ENCODE assay signal across 15 mouse cellular contexts in the genomic region with DNA sequence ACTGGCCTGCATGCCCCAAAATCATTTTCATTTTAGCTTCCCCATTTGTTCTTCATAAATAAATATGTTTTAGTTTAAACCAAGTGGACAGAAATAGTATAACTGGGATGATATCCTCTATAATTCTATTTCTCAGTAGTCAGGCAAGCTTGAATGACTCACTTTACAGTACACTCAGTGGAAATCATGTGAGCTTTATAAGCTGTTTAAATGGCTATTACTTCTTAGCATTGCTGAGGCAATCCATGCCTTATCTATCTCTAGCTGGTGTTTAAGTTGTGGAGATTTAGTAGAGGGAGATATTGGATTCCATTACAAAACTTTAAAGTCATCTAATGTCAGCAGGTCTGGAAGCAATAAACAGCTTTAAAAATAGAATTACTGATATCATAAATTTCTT.
"Had no signal": no experiment of that assay in that cellular context is flagged by ENCODE, and none has a peak within 500 bp of the region (broad histone marks: within the 10 kb centered on the region; RNA-seq: fewer than 3 reads in every experiment).

No protein-coding gene starts in this region.

- H3K36me3 ChIP-seq: kidney, embryonic 15.5 days; limb, embryonic 13.5 days; liver, embryonic 13.5 days; neural tube, embryonic 13.5 days had no signal

- H3K9me3 ChIP-seq: kidney, embryonic 15.5 days; limb, embryonic 13.5 days; liver, embryonic 13.5 days; neural tube, embryonic 13.5 days had no signal

- H3K9ac ChIP-seq: kidney, embryonic 15.5 days; limb, embryonic 13.5 days; liver, embryonic 13.5 days; neural tube, embryonic 13.5 days had no signal

- H3K4me2 ChIP-seq: kidney, embryonic 15.5 days; limb, embryonic 13.5 days; liver, embryonic 13.5 days; midbrain, embryonic 11.5 days; neural tube, embryonic 13.5 days had no signal

- DNase-seq: kidney, adult 8-10 months; kidney, postnatal 10 days; kidney, postnatal 4 days; left cerebral cortex, postnatal 4 days; liver, embryonic 13.5 days; lung, adult 2 months; lung, postnatal 14 days; lung, postnatal 4 days; midbrain, embryonic 14.5 days; thymus, adult 18-20 months; thymus, postnatal 36 days had no signal

- H3K27ac ChIP-seq: kidney, embryonic 15.5 days; limb, embryonic 13.5 days; liver, embryonic 13.5 days; neural tube, embryonic 13.5 days had no signal

- H3K4me1 ChIP-seq: kidney, embryonic 15.5 days; limb, embryonic 13.5 days; liver, embryonic 13.5 days; neural tube, embryonic 13.5 days had no signal

- H3K4me3 ChIP-seq: kidney, embryonic 15.5 days; limb, embryonic 13.5 days; liver, embryonic 13.5 days; neural tube, embryonic 13.5 days had no signal

- H3K27me3 ChIP-seq: kidney, embryonic 15.5 days; limb, embryonic 13.5 days; liver, embryonic 13.5 days; neural tube, embryonic 13.5 days had no signal
